Comparison of ENCODE assay signal across 12 mouse cellular contexts in genomic region chr9:41791501-41792172, GRCm38 (mm10).
DNase-seq lines count a peak whose midpoint lies in the region; ATAC-seq and TF ChIP-seq lines count a peak whose summit lies in the region.
"Had no signal": no experiment of that assay in that cellular context is flagged by ENCODE, and none has a peak within 500 bp of the region (broad histone marks: within the 10 kb centered on the region; RNA-seq: fewer than 3 reads in every experiment).

No protein-coding gene starts in this region.

- 0 out of 2 replicates have a peak, but pooled peaks cover 4% of the 10 kb centered on the region for H3K4me1 ChIP-seq in midbrain, embryonic 14.5 days (ENCODE audit: control insufficient read depth, insufficient read depth, low read length)
- H3K4me1 ChIP-seq in midbrain, embryonic 13.5 days (replicated peaks) = peaks cover 15% of the 10 kb centered on the region
- H3K4me1 ChIP-seq in embryonic facial prominence, embryonic 12.5 days = peaks cover 34% of the 10 kb centered on the region
- no peaks in the 10 kb centered on the region for H3K4me1 ChIP-seq in liver, postnatal 0 days (ENCODE audit: insufficient read depth)

- no peak overlapping the region for H3K4me3 ChIP-seq in midbrain, embryonic 14.5 days (replicated peaks; ENCODE audit: low read depth, low read length)
- H3K4me3 ChIP-seq in midbrain, embryonic 13.5 days (replicated peaks) = no peak overlapping the region
- H3K4me3 ChIP-seq in embryonic facial prominence, embryonic 12.5 days = no peak overlapping the region
- H3K4me3 ChIP-seq in liver, postnatal 0 days (ENCODE audit: low read depth, low read length) = no peak overlapping the region

- H3K36me3 ChIP-seq in midbrain, embryonic 14.5 days (ENCODE audit: control insufficient read depth, insufficient read depth, low read length) = no peaks in the 10 kb centered on the region
- no peaks in the 10 kb centered on the region for H3K36me3 ChIP-seq in midbrain, embryonic 13.5 days
- H3K36me3 ChIP-seq in embryonic facial prominence, embryonic 12.5 days = no peaks in the 10 kb centered on the region
- H3K36me3 ChIP-seq in liver, postnatal 0 days (replicated peaks; ENCODE audit: insufficient read depth, low read length) = no peaks in the 10 kb centered on the region

- no peak overlapping the region for H3K27ac ChIP-seq in midbrain, embryonic 14.5 days (replicated peaks; ENCODE audit: low read depth, low read length)
- no peak overlapping the region; the same call in 1 of the 2 replicates for H3K27ac ChIP-seq in midbrain, embryonic 13.5 days
- H3K27ac ChIP-seq in embryonic facial prominence, embryonic 12.5 days = peak overlapping the region; percentile 58
- H3K27ac ChIP-seq in liver, postnatal 0 days (ENCODE audit: low read depth) = no peak overlapping the region

- no peak overlapping the region for H3K4me2 ChIP-seq in midbrain, embryonic 14.5 days (ENCODE audit: low read length)
- H3K4me2 ChIP-seq in midbrain, embryonic 13.5 days (replicated peaks) = no peak overlapping the region
- H3K4me2 ChIP-seq in embryonic facial prominence, embryonic 12.5 days (replicated peaks) = no peak overlapping the region
- H3K4me2 ChIP-seq in liver, postnatal 0 days (ENCODE audit: low read depth, low read length) = no peak overlapping the region
- H3K4me2 ChIP-seq: heart, embryonic 11.5 days had no signal

- no peaks in the 10 kb centered on the region for H3K9me3 ChIP-seq in midbrain, embryonic 14.5 days (ENCODE audit: control insufficient read depth, low read length)
- no peaks in the 10 kb centered on the region for H3K9me3 ChIP-seq in midbrain, embryonic 13.5 days
- no peaks in the 10 kb centered on the region for H3K9me3 ChIP-seq in embryonic facial prominence, embryonic 12.5 days
- no peaks in the 10 kb centered on the region for H3K9me3 ChIP-seq in liver, postnatal 0 days (ENCODE audit: low read length)

- no peaks in the 10 kb centered on the region for H3K27me3 ChIP-seq in midbrain, embryonic 14.5 days (ENCODE audit: control insufficient read depth, insufficient read depth, low read length)
- H3K27me3 ChIP-seq in midbrain, embryonic 13.5 days = no peaks in the 10 kb centered on the region
- no peaks in the 10 kb centered on the region for H3K27me3 ChIP-seq in embryonic facial prominence, embryonic 12.5 days
- no peaks in the 10 kb centered on the region for H3K27me3 ChIP-seq in liver, postnatal 0 days (ENCODE audit: insufficient read depth, low read length)

- no peak for TF ChIP-seq CTCF in liver, postnatal 0 days (IDR thresholded peaks at IDR 0.05; ENCODE audit: low read depth)

- TF ChIP-seq EP300 in liver, postnatal 0 days (IDR thresholded peaks at IDR 0.05; ENCODE audit: low read depth) = no peak

- no peak for ATAC-seq in midbrain, embryonic 14.5 days (ENCODE audit: low FRiP score, low TSS enrichment)
- ATAC-seq in midbrain, embryonic 13.5 days = no peak
- no peak for ATAC-seq in embryonic facial prominence, embryonic 12.5 days (ENCODE audit: insufficient number of reproducible peaks, insufficient read depth, low FRiP score, low TSS enrichment)
- no peak for ATAC-seq in liver, postnatal 0 days

- WGBS in midbrain, embryonic 14.5 days = 85% methylated on average over 5 of the region's 5 CpGs
- 81% methylated on average over 5 of the region's 5 CpGs for WGBS in midbrain, embryonic 13.5 days
- WGBS in embryonic facial prominence, embryonic 12.5 days = 59% methylated on average over 5 of the region's 5 CpGs
- WGBS in liver, postnatal 0 days (ENCODE audit: insufficient replicate concordance) = 78% methylated on average over 5 of the region's 5 CpGs

- DNase-seq in midbrain, embryonic 14.5 days = peak; percentile 29
- DNase-seq in layer of hippocampus, adult 18-20 months (ENCODE audit: low spot score in 2 of 2) = peak; percentile 17 to 68
- DNase-seq in right cerebral cortex, postnatal 10 days (ENCODE audit: low spot score in 2 of 2) = peak; percentile 71 to 74
- DNase-seq in liver, postnatal 0 days = no peak
- no peak for DNase-seq in lung, postnatal 36 days
- DNase-seq: adrenal gland, postnatal 25 days; kidney, postnatal 14 days; spleen, adult 18-20 months; thymus, postnatal 4 days had no signal

- H3K9ac ChIP-seq in midbrain, embryonic 14.5 days (replicated peaks; ENCODE audit: low read length) = no peak overlapping the region
- no peak overlapping the region for H3K9ac ChIP-seq in midbrain, embryonic 13.5 days (replicated peaks)
- no peak overlapping the region for H3K9ac ChIP-seq in embryonic facial prominence, embryonic 12.5 days
- no peak overlapping the region for H3K9ac ChIP-seq in liver, postnatal 0 days (replicated peaks)

Comparison
In these comparisons a context has a peak if more than half of its experiments do, and no peak if none do; other contexts are left out.
1. DNase-seq: peak in midbrain, embryonic 14.5 days (single experiment), layer of hippocampus, adult 18-20 months (2 of 2) and right cerebral cortex, postnatal 10 days (2 of 2); none in liver, postnatal 0 days (single experiment) and lung, postnatal 36 days (single experiment).